Mouse (Mus musculus): ENCODE results near the gene Cpz. TPM values are rescaled to one million over a fixed set of nuclear protein-coding genes. Genes with fewer than 3 reads are reported as not detected.

Gene Cpz
- polyA plus RNA-seq, 1 experiment from 2014 or later: 7.7 TPM

- no peak for ATAC-seq (ENCODE audit: low FRiP score, low TSS enrichment)
- WGBS: 87% methylated on average over 7 of the region's 7 CpGs
- no peaks in the 10 kb centered on the region for H3K27me3 ChIP-seq (ENCODE audit: insufficient read depth, low read length)
- no peak overlapping the region for H3K4me2 ChIP-seq (replicated peaks; ENCODE audit: low read depth, low read length)
- H3K9ac ChIP-seq (replicated peaks; ENCODE audit: low read length): no peak overlapping the region
- no peak overlapping the region for H3K4me3 ChIP-seq (ENCODE audit: low read length)
- H3K9me3 ChIP-seq (ENCODE audit: low read length): no peaks in the 10 kb centered on the region
- no peak overlapping the region for H3K27ac ChIP-seq (ENCODE audit: low read length)
- H3K36me3 ChIP-seq (ENCODE audit: insufficient read depth, low read length): peaks cover 24% of the 10 kb centered on the region
- no peaks in the 10 kb centered on the region for H3K4me1 ChIP-seq (ENCODE audit: insufficient read depth, low read length)
Measured at GRCm38 (mm10) chr5:35556393-35556792, 30.9 kb upstream of the Cpz start.

GRCm38 (mm10) chr5:35552838-35553539 lies 27.5 kb upstream of the Cpz start:
- H3K27me3 ChIP-seq (ENCODE audit: insufficient read depth, low read length): no peaks in the 10 kb centered on the region
- 82% methylated on average over 4 of the region's 4 CpGs for WGBS
- H3K4me3 ChIP-seq (ENCODE audit: low read length): no peak overlapping the region
- no peaks in the 10 kb centered on the region for H3K9me3 ChIP-seq (ENCODE audit: low read length)
- peaks cover 14% of the 10 kb centered on the region; the same call in 1 of the 2 replicates for H3K36me3 ChIP-seq (ENCODE audit: insufficient read depth, low read length)
- H3K27ac ChIP-seq (ENCODE audit: low read length): no peak overlapping the region
- no peak overlapping the region for H3K4me2 ChIP-seq (replicated peaks; ENCODE audit: low read depth, low read length)
- H3K9ac ChIP-seq (replicated peaks; ENCODE audit: low read length): no peak overlapping the region
- no peak for ATAC-seq (ENCODE audit: low FRiP score, low TSS enrichment)
- H3K4me1 ChIP-seq (ENCODE audit: insufficient read depth, low read length): no peaks in the 10 kb centered on the region

- Histone ChIP-seq H3K4me3 (ENCODE audit: low read length) (no peak overlapping the region), H3K36me3 (ENCODE audit: insufficient read depth, low read length) (peaks cover 10% of the 10 kb centered on the region; the same call in 1 of the 2 replicates), H3K9ac (replicated peaks; ENCODE audit: low read length) (no peak overlapping the region), H3K27me3 (ENCODE audit: insufficient read depth, low read length) (no peaks in the 10 kb centered on the region), H3K9me3 (ENCODE audit: low read length) (no peaks in the 10 kb centered on the region), H3K27ac (ENCODE audit: low read length) (0 out of 2 replicates have a peak overlapping the region, but pooled peaks have one; percentile 9), H3K4me1 (ENCODE audit: insufficient read depth, low read length) (no peaks in the 10 kb centered on the region), H3K4me2 (replicated peaks; ENCODE audit: low read depth, low read length) (no peak overlapping the region)
- ATAC-seq (ENCODE audit: low FRiP score, low TSS enrichment): no peak
- WGBS: 49% methylated on average over 7 of the region's 7 CpGs
Measured at GRCm38 (mm10) chr5:35551855-35552837, 26.6 kb upstream of the Cpz start.

- ATAC-seq (ENCODE audit: low FRiP score, low TSS enrichment): no peak
- H3K4me2 ChIP-seq (replicated peaks; ENCODE audit: low read depth, low read length): no peak overlapping the region
- H3K9ac ChIP-seq (replicated peaks; ENCODE audit: low read length): no peak overlapping the region
- no peaks in the 10 kb centered on the region for H3K27me3 ChIP-seq (ENCODE audit: insufficient read depth, low read length)
- H3K4me1 ChIP-seq (ENCODE audit: insufficient read depth, low read length): no peaks in the 10 kb centered on the region
- H3K27ac ChIP-seq (ENCODE audit: low read length): no peak overlapping the region
- H3K36me3 ChIP-seq (ENCODE audit: insufficient read depth, low read length): no peaks in the 10 kb centered on the region
- no peak overlapping the region for H3K4me3 ChIP-seq (ENCODE audit: low read length)
- H3K9me3 ChIP-seq (ENCODE audit: low read length): no peaks in the 10 kb centered on the region
Measured at GRCm38 (mm10) chr5:35546127-35546526, 20.6 kb upstream of the Cpz start.

- Histone ChIP-seq H3K4me1 (ENCODE audit: insufficient read depth, low read length) (0 out of 2 replicates have a peak, but pooled peaks cover 3% of the 10 kb centered on the region), H3K27ac (ENCODE audit: low read length) (peak overlapping the region; percentile 64), H3K27me3 (ENCODE audit: insufficient read depth, low read length) (no peaks in the 10 kb centered on the region), H3K4me3 (ENCODE audit: low read length) (no peak overlapping the region), H3K4me2 (replicated peaks; ENCODE audit: low read depth, low read length) (no peak overlapping the region), H3K36me3 (ENCODE audit: insufficient read depth, low read length) (no peaks in the 10 kb centered on the region), H3K9ac (replicated peaks; ENCODE audit: low read length) (no peak overlapping the region), H3K9me3 (ENCODE audit: low read length) (no peaks in the 10 kb centered on the region)
- 81% methylated on average over 4 of the region's 4 CpGs for WGBS
- no peak for ATAC-seq (ENCODE audit: low FRiP score, low TSS enrichment)
Measured at GRCm38 (mm10) chr5:35541059-35541790, 15.7 kb upstream of the Cpz start.

- Histone ChIP-seq H3K27me3 (ENCODE audit: insufficient read depth, low read length) (no peaks in the 10 kb centered on the region), H3K9ac (replicated peaks; ENCODE audit: low read length) (no peak overlapping the region), H3K4me3 (ENCODE audit: low read length) (no peak overlapping the region), H3K9me3 (ENCODE audit: low read length) (no peaks in the 10 kb centered on the region), H3K4me1 (ENCODE audit: insufficient read depth, low read length) (0 out of 2 replicates have a peak, but pooled peaks cover 3% of the 10 kb centered on the region), H3K4me2 (replicated peaks; ENCODE audit: low read depth, low read length) (no peak overlapping the region), H3K27ac (ENCODE audit: low read length) (peak overlapping the region; percentile 64), H3K36me3 (ENCODE audit: insufficient read depth, low read length) (no peaks in the 10 kb centered on the region)
- WGBS: 48% methylated on average over 5 of the region's 5 CpGs
- peak; percentile 40; the same call in 1 of the 2 replicates for ATAC-seq (ENCODE audit: low FRiP score, low TSS enrichment)
Measured at GRCm38 (mm10) chr5:35540555-35540954, 15.1 kb upstream of the Cpz start.

GRCm38 (mm10) chr5:35539576-35539975 lies 14.1 kb upstream of the Cpz start:
- H3K27ac ChIP-seq (ENCODE audit: low read length): peak overlapping the region; percentile 13; the same call in 1 of the 2 replicates

GRCm38 (mm10) chr5:35538022-35538421 lies 12.5 kb upstream of the Cpz start:
- 0 out of 2 replicates have a peak, but pooled peaks cover 3% of the 10 kb centered on the region for H3K4me1 ChIP-seq (ENCODE audit: insufficient read depth, low read length)
- H3K4me3 ChIP-seq (ENCODE audit: low read length): no peak overlapping the region
- H3K27ac ChIP-seq (ENCODE audit: low read length): no peak overlapping the region
- no peaks in the 10 kb centered on the region for H3K36me3 ChIP-seq (ENCODE audit: insufficient read depth, low read length)
- H3K27me3 ChIP-seq (ENCODE audit: insufficient read depth, low read length): no peaks in the 10 kb centered on the region
- no peak for ATAC-seq (ENCODE audit: low FRiP score, low TSS enrichment)
- no peak overlapping the region for H3K9ac ChIP-seq (replicated peaks; ENCODE audit: low read length)
- 86% methylated on average over 3 of the region's 3 CpGs for WGBS
- no peaks in the 10 kb centered on the region for H3K9me3 ChIP-seq (ENCODE audit: low read length)
- no peak overlapping the region for H3K4me2 ChIP-seq (replicated peaks; ENCODE audit: low read depth, low read length)

More at GRCm38 (mm10) chr5:35539576-35539975, 14.1 kb upstream of the Cpz start:
- no peak for ATAC-seq (ENCODE audit: low FRiP score, low TSS enrichment)
- Histone ChIP-seq H3K4me3 (ENCODE audit: low read length) (no peak overlapping the region), H3K27me3 (ENCODE audit: insufficient read depth, low read length) (no peaks in the 10 kb centered on the region), H3K4me1 (ENCODE audit: insufficient read depth, low read length) (0 out of 2 replicates have a peak, but pooled peaks cover 3% of the 10 kb centered on the region), H3K9ac (replicated peaks; ENCODE audit: low read length) (no peak overlapping the region), H3K9me3 (ENCODE audit: low read length) (no peaks in the 10 kb centered on the region), H3K36me3 (ENCODE audit: insufficient read depth, low read length) (no peaks in the 10 kb centered on the region), H3K4me2 (replicated peaks; ENCODE audit: low read depth, low read length) (no peak overlapping the region)
- WGBS: 54% methylated on average over 4 of the region's 4 CpGs

GRCm38 (mm10) chr5:35537474-35537873 lies 12.0 kb upstream of the Cpz start:
- no peak overlapping the region for H3K27ac ChIP-seq (ENCODE audit: low read length)
- 42% methylated on average over 1 of the region's 1 CpGs for WGBS

More at GRCm38 (mm10) chr5:35537474-35537873, 12.0 kb upstream of the Cpz start:
- H3K4me3 ChIP-seq (ENCODE audit: low read length): no peak overlapping the region
- no peaks in the 10 kb centered on the region for H3K27me3 ChIP-seq (ENCODE audit: insufficient read depth, low read length)
- no peak overlapping the region for H3K9ac ChIP-seq (replicated peaks; ENCODE audit: low read length)
- no peaks in the 10 kb centered on the region for H3K36me3 ChIP-seq (ENCODE audit: insufficient read depth, low read length)
- H3K4me1 ChIP-seq (ENCODE audit: insufficient read depth, low read length): 0 out of 2 replicates have a peak, but pooled peaks cover 3% of the 10 kb centered on the region
- no peak for ATAC-seq (ENCODE audit: low FRiP score, low TSS enrichment)
- H3K4me2 ChIP-seq (replicated peaks; ENCODE audit: low read depth, low read length): no peak overlapping the region
- H3K9me3 ChIP-seq (ENCODE audit: low read length): no peaks in the 10 kb centered on the region

Data from kidney, embryonic 16.5 days (tissue).